Comparison of ENCODE assay signal across 13 mouse cellular contexts in genomic region chr7:25197384-25198018, GRCm38 (mm10). TPM values are rescaled to one million over a fixed set of nuclear protein-coding genes. Genes with fewer than 3 reads are reported as not detected.
A peak's percentile ranks its signal among the peaks of the same experiment; 100 is the strongest.
DNase-seq lines count a peak whose midpoint lies in the region; ATAC-seq and TF ChIP-seq lines count a peak whose summit lies in the region.
"Had no signal": no experiment of that assay in that cellular context is flagged by ENCODE, and none has a peak within 500 bp of the region (broad histone marks: within the 10 kb centered on the region; RNA-seq: fewer than 3 reads in every experiment).

No protein-coding gene starts in this region.

- no peaks in the 10 kb centered on the region for H3K79me2 ChIP-seq in liver, adult 2 months (ENCODE audit: control insufficient read depth, insufficient read depth, low read length)

- H3K36me3 ChIP-seq in liver, adult 2 months (ENCODE audit: control insufficient read depth, insufficient read depth, low read length), result no peaks in the 10 kb centered on the region
- no peaks in the 10 kb centered on the region for H3K36me3 ChIP-seq in liver, embryonic 11.5 days (ENCODE audit: control insufficient read depth, insufficient read depth, low read length)
- H3K36me3 ChIP-seq in small intestine, adult 2 months (ENCODE audit: control insufficient read depth, insufficient read depth, low read length), result peaks cover 10% of the 10 kb centered on the region

- H3K4me2 ChIP-seq in liver, embryonic 11.5 days, result no peak overlapping the region
- H3K4me2 ChIP-seq: embryonic facial prominence, embryonic 12.5 days; hindbrain, embryonic 12.5 days; neural tube, embryonic 12.5 days had no signal

- intact Hi-C loops in left cerebral cortex, postnatal 10 days (cut with DNase I), result no loop called here

- no peak overlapping the region for H3K27ac ChIP-seq in liver, adult 2 months (replicated peaks; ENCODE audit: insufficient read depth, low read depth, low read length)
- no peak overlapping the region for H3K27ac ChIP-seq in liver, embryonic 11.5 days (ENCODE audit: low read depth, low read length)
- peak overlapping the region; percentile 8; the same call in 1 of the 2 replicates for H3K27ac ChIP-seq in small intestine, adult 2 months (ENCODE audit: insufficient read depth, low read depth, low read length)
- H3K27ac ChIP-seq: embryonic facial prominence, embryonic 12.5 days; hindbrain, embryonic 12.5 days; neural tube, embryonic 12.5 days had no signal

- no peaks in the 10 kb centered on the region for H3K27me3 ChIP-seq in liver, adult 2 months (ENCODE audit: control insufficient read depth, insufficient read depth, low read length)
- H3K27me3 ChIP-seq in liver, embryonic 11.5 days (replicated peaks; ENCODE audit: control insufficient read depth, insufficient read depth, low read length), result no peaks in the 10 kb centered on the region
- no peaks in the 10 kb centered on the region for H3K27me3 ChIP-seq in small intestine, adult 2 months (ENCODE audit: control insufficient read depth, insufficient read depth, low read length)
- H3K27me3 ChIP-seq: embryonic facial prominence, embryonic 12.5 days; hindbrain, embryonic 12.5 days; neural tube, embryonic 12.5 days had no signal

- no peak overlapping the region for H3K9ac ChIP-seq in liver, adult 2 months (ENCODE audit: low read depth, low read length)
- no peak overlapping the region for H3K9ac ChIP-seq in liver, embryonic 11.5 days (ENCODE audit: low read depth, low read length)
- H3K9ac ChIP-seq: embryonic facial prominence, embryonic 12.5 days; hindbrain, embryonic 12.5 days; neural tube, embryonic 12.5 days had no signal

- no peaks in the 10 kb centered on the region for H3K9me3 ChIP-seq in liver, embryonic 11.5 days (ENCODE audit: control insufficient read depth, low read length)
- H3K9me3 ChIP-seq: embryonic facial prominence, embryonic 12.5 days; hindbrain, embryonic 12.5 days; neural tube, embryonic 12.5 days had no signal

- no peak; the same call in 1 of the 2 replicates for ATAC-seq in liver, embryonic 11.5 days (replicated peaks; ENCODE audit: low FRiP score)

- no peak for TF ChIP-seq CTCF in liver, adult 2 months (IDR thresholded peaks at IDR 0.05; ENCODE audit: low read depth, low read length)
- TF ChIP-seq CTCF in small intestine, adult 2 months (IDR thresholded peaks at IDR 0.05; ENCODE audit: extremely low read depth, insufficient read length, insufficient replicate concordance, low read depth, low read length), result no peak

- peaks cover 7% of the 10 kb centered on the region for H3K4me1 ChIP-seq in liver, adult 2 months (ENCODE audit: control insufficient read depth, insufficient read depth, low read length)
- peaks cover 8% of the 10 kb centered on the region; the same call in 1 of the 2 replicates for H3K4me1 ChIP-seq in liver, embryonic 11.5 days (replicated peaks; ENCODE audit: control insufficient read depth, insufficient read depth, low read length)
- H3K4me1 ChIP-seq in small intestine, adult 2 months (ENCODE audit: control insufficient read depth, insufficient read depth, insufficient read length, low read length), result peaks cover 6% of the 10 kb centered on the region; the same call in 1 of the 2 replicates
- H3K4me1 ChIP-seq: embryonic facial prominence, embryonic 12.5 days; hindbrain, embryonic 12.5 days; neural tube, embryonic 12.5 days had no signal

- no peak for TF ChIP-seq POLR2A in liver, adult 2 months (IDR thresholded peaks at IDR 0.05; ENCODE audit: extremely low read depth, insufficient read depth, low read length)
- no peak for TF ChIP-seq POLR2A in small intestine, adult 2 months (IDR thresholded peaks at IDR 0.05; ENCODE audit: low read depth, low read length)

- DNase-seq in liver, adult 2 months (ENCODE audit: extremely low read depth, low read depth, low spot score), result peak; percentile 59
- no peak for DNase-seq in liver, embryonic 11.5 days (ENCODE audit: low spot score)
- DNase-seq in R1 (ENCODE audit: low read depth, low spot score), result peak; percentile 45
- peak; percentile 54 for DNase-seq in kidney, postnatal 10 days
- DNase-seq in left cerebral cortex, postnatal 10 days (ENCODE audit: extremely low spot score in 1 of 2, low spot score in 2 of 2), result no peak
- DNase-seq in thymus, postnatal 10 days (ENCODE audit: low spot score in 2 of 2), result no peak
- DNase-seq: layer of hippocampus, postnatal 36 days; right cerebral cortex, postnatal 14 days; thymus, adult 2 months had no signal

- no peak overlapping the region for H3K4me3 ChIP-seq in liver, adult 2 months (ENCODE audit: insufficient read depth, low read depth, low read length)
- H3K4me3 ChIP-seq in liver, embryonic 11.5 days (ENCODE audit: low read depth, low read length), result no peak overlapping the region
- H3K4me3 ChIP-seq in small intestine, adult 2 months (ENCODE audit: low read depth, low read length), result no peak overlapping the region
- H3K4me3 ChIP-seq: embryonic facial prominence, embryonic 12.5 days; hindbrain, embryonic 12.5 days; neural tube, embryonic 12.5 days had no signal

- 24% methylated on average over 10 of the region's 10 CpGs for WGBS in liver, adult 2 months
- 72% methylated on average over 10 of the region's 10 CpGs for WGBS in liver, embryonic 11.5 days
- WGBS in small intestine, adult 2 months, result 22% methylated on average over 10 of the region's 10 CpGs

RNA-seq across cellular contexts. Expression of gene Pou2f2, which starts 18.0 kb away (rescaled TPM):
- total RNA-seq in liver, adult 2 months (2014; rRNA removed), result 0.34 and 0.37 TPM in 2 replicates
- 0.44 and 1.2 TPM in 2 replicates for polyA plus RNA-seq in liver, adult 2 months (2012; rRNA removed)
- polyA plus RNA-seq in liver, embryonic 11.5 days (2014; fragmentation: Nextera tagmentation; extraction: Ambion mirVana), result 2.2 and 3.2 TPM in 2 replicates
- polyA plus RNA-seq in small intestine, adult 2 months (2012; rRNA removed), result 2.9 and 6.9 TPM in 2 replicates
- total RNA-seq in left cerebral cortex, postnatal 10 days (2021), result 10 to 100 TPM; 11.0 to 14.1 TPM

RNA-seq across cellular contexts. Expression of gene Dedd2, which starts 22.9 kb away (rescaled TPM):
- 20.2 and 24.6 TPM in 2 replicates for total RNA-seq in liver, adult 2 months (2014; rRNA removed)
- polyA plus RNA-seq in liver, adult 2 months (2012; rRNA removed), result 27.9 and 35.4 TPM in 2 replicates
- 19.6 and 21.1 TPM in 2 replicates for polyA plus RNA-seq in liver, embryonic 11.5 days (2014; fragmentation: Nextera tagmentation; extraction: Ambion mirVana)
- polyA plus RNA-seq in small intestine, adult 2 months (2012; rRNA removed), result 44.2 and 135 TPM in 2 replicates
- 10 to 100 TPM; 22.7 to 23.8 TPM for total RNA-seq in left cerebral cortex, postnatal 10 days (2021)

RNA-seq across cellular contexts. Expression of gene Zfp526, which starts 23.7 kb away (rescaled TPM):
- 2.2 and 2.6 TPM in 2 replicates for total RNA-seq in liver, adult 2 months (2014; rRNA removed)
- 3.4 and 4.7 TPM in 2 replicates for polyA plus RNA-seq in liver, adult 2 months (2012; rRNA removed)
- 4.0 and 4.2 TPM in 2 replicates for polyA plus RNA-seq in liver, embryonic 11.5 days (2014; fragmentation: Nextera tagmentation; extraction: Ambion mirVana)
- 5.8 and 8.7 TPM in 2 replicates for polyA plus RNA-seq in small intestine, adult 2 months (2012; rRNA removed)
- total RNA-seq in left cerebral cortex, postnatal 10 days (2021), result 1 to 10 TPM; 7.8 to 8.5 TPM

RNA-seq across cellular contexts. Expression of gene Gsk3a, which starts 40.1 kb away (rescaled TPM):
- 9.1 and 11.4 TPM in 2 replicates for total RNA-seq in liver, adult 2 months (2014; rRNA removed)
- 69.3 and 74.5 TPM in 2 replicates for polyA plus RNA-seq in liver, adult 2 months (2012; rRNA removed)
- 11.0 and 13.0 TPM in 2 replicates for polyA plus RNA-seq in liver, embryonic 11.5 days (2014; fragmentation: Nextera tagmentation; extraction: Ambion mirVana)
- 77.7 and 163 TPM in 2 replicates for polyA plus RNA-seq in small intestine, adult 2 months (2012; rRNA removed)
- total RNA-seq in left cerebral cortex, postnatal 10 days (2021), result 100 to 1,000 TPM; 205 TPM

RNA-seq across cellular contexts. Expression of gene Erf, which starts 53.1 kb away (rescaled TPM):
- 7.4 and 8.8 TPM in 2 replicates for total RNA-seq in liver, adult 2 months (2014; rRNA removed)
- polyA plus RNA-seq in liver, adult 2 months (2012; rRNA removed), result 23.3 and 27.0 TPM in 2 replicates
- 13.8 and 16.4 TPM in 2 replicates for polyA plus RNA-seq in liver, embryonic 11.5 days (2014; fragmentation: Nextera tagmentation; extraction: Ambion mirVana)
- polyA plus RNA-seq in small intestine, adult 2 months (2012; rRNA removed), result 15.8 and 37.1 TPM in 2 replicates
- total RNA-seq in left cerebral cortex, postnatal 10 days (2021), result 10 to 100 TPM; 47.7 to 55.1 TPM

Comparison
In these comparisons a context has a peak if more than half of its experiments do, and no peak if none do; other contexts are left out.
1. DNase-seq: peak in liver, adult 2 months (single experiment), R1 (single experiment) and kidney, postnatal 10 days (single experiment); none in liver, embryonic 11.5 days (single experiment), left cerebral cortex, postnatal 10 days (0 of 2) and thymus, postnatal 10 days (0 of 2).